8 mouse cellular contexts compared by ENCODE assay signal in genomic region chr17:35066084-35066483, GRCm38 (mm10). TPM values are rescaled to one million over a fixed set of nuclear protein-coding genes. Genes with fewer than 3 reads are reported as not detected.
DNase-seq lines count a peak whose midpoint lies in the region; ATAC-seq and TF ChIP-seq lines count a peak whose summit lies in the region.

Gene Mpig6b (minus strand): TSS chr17:35066184.

- H3K4me2 ChIP-seq in heart, embryonic 13.5 days: peak within 1 kb of the TSS; percentile 77
- peak within 1 kb of the TSS; percentile 54 for H3K4me2 ChIP-seq in hindbrain, embryonic 11.5 days (replicated peaks; ENCODE audit: low read depth, low read length)

- peak within 1 kb of the TSS; percentile 47 for H3K4me3 ChIP-seq in heart, embryonic 13.5 days
- H3K4me3 ChIP-seq in ES-E14 (ENCODE audit: insufficient read depth in 1 of 2, low read depth in 1 of 2, low read length in 2 of 2, poor library complexity in 1 of 2, severe bottlenecking in 1 of 2) (peak within 1 kb of the TSS; percentile 63 to 64), macrophage (ENCODE audit: inconsistent target) (peak within 1 kb of the TSS; percentile 10; the same call in 1 of the 2 replicates)
- H3K4me3 ChIP-seq in hindbrain, embryonic 11.5 days (ENCODE audit: low read depth, low read length): peak within 1 kb of the TSS; percentile 29

- no peaks in the 10 kb centered on the region for H3K9me3 ChIP-seq in heart, embryonic 13.5 days
- H3K9me3 ChIP-seq in ES-E14 (ENCODE audit: control insufficient read depth, insufficient read depth, low read depth, low read length): no peaks in the 10 kb centered on the region
- H3K9me3 ChIP-seq in hindbrain, embryonic 11.5 days (ENCODE audit: control insufficient read depth, low read length): no peaks in the 10 kb centered on the region

- in situ Hi-C loops in ES-E14 (cut with MboI; ENCODE audit: low sequenced_read_pairs in 2 of 2, unreplicated experiment in 2 of 2): no loop called here

- no peak for ATAC-seq in heart, embryonic 13.5 days (ENCODE audit: extremely low read depth, insufficient number of reproducible peaks, low FRiP score, low TSS enrichment)
- no peak for ATAC-seq in hindbrain, embryonic 11.5 days (ENCODE audit: low FRiP score)

- H3K9ac ChIP-seq in heart, embryonic 13.5 days: peak within 1 kb of the TSS; percentile 71
- peak within 1 kb of the TSS; percentile 67 for H3K9ac ChIP-seq in ES-E14 (ENCODE audit: insufficient read depth, low read depth, low read length, poor library complexity, severe bottlenecking)
- peak within 1 kb of the TSS; percentile 24 for H3K9ac ChIP-seq in hindbrain, embryonic 11.5 days (ENCODE audit: low read depth, low read length)

- no peak for DNase-seq in heart, adult 9 months (ENCODE audit: low spot score in 2 of 2)
- DNase-seq in ES-E14 (ENCODE audit: low read depth, low spot score): no peak
- DNase-seq in hindbrain, embryonic 11.5 days (ENCODE audit: low spot score): no peak
- no peak for DNase-seq in urinary bladder, postnatal 10 days (ENCODE audit: low spot score)
- DNase-seq in layer of hippocampus, postnatal 36 days: no peak
- DNase-seq in cerebellum, adult 18-20 months: no peak

- peaks cover 35% of the 10 kb centered on the region for H3K4me1 ChIP-seq in heart, embryonic 13.5 days
- H3K4me1 ChIP-seq in ES-E14 (ENCODE audit: control insufficient read depth in 2 of 2, insufficient read depth in 2 of 2, low read length in 2 of 2, poor library complexity in 1 of 2): peaks cover 6 to 30% of the 10 kb centered on the region in 2 experiments
- peaks cover 3% of the 10 kb centered on the region; the same call in 1 of the 2 replicates for H3K4me1 ChIP-seq in hindbrain, embryonic 11.5 days (replicated peaks; ENCODE audit: control insufficient read depth, insufficient read depth, low read length)

- peaks cover 67% of the 10 kb centered on the region for H3K27me3 ChIP-seq in heart, embryonic 13.5 days (replicated peaks)
- H3K27me3 ChIP-seq in hindbrain, embryonic 11.5 days (ENCODE audit: control insufficient read depth, insufficient read depth, low read length): peaks cover 13% of the 10 kb centered on the region

- peaks cover 23% of the 10 kb centered on the region for H3K36me3 ChIP-seq in heart, embryonic 13.5 days
- H3K36me3 ChIP-seq in ES-E14 (ENCODE audit: control insufficient read depth, insufficient read depth, low read length, poor library complexity, severe bottlenecking) (peaks cover 4% of the 10 kb centered on the region; the same call in 1 of the 2 replicates), macrophage (ENCODE audit: inconsistent target) (no peaks in the 10 kb centered on the region)
- peaks cover 6% of the 10 kb centered on the region; the same call in 1 of the 2 replicates for H3K36me3 ChIP-seq in hindbrain, embryonic 11.5 days (ENCODE audit: control insufficient read depth, insufficient read depth, low read length)

- 38% methylated on average over 10 of the region's 10 CpGs for WGBS in heart, embryonic 13.5 days
- WGBS in hindbrain, embryonic 11.5 days: 44% methylated on average over 10 of the region's 10 CpGs
- 82% methylated on average over 8 of the region's 10 CpGs for WGBS in macrophage (ENCODE audit: missing documents)

- H3K79me2 ChIP-seq in macrophage (ENCODE audit: inconsistent target): no peaks in the 10 kb centered on the region

- no peak within 1 kb of the TSS for H3K27ac ChIP-seq in heart, embryonic 13.5 days (replicated peaks)
- H3K27ac ChIP-seq in ES-E14 (ENCODE audit: insufficient read depth, low read depth, low read length, poor library complexity, severe bottlenecking) (peak within 1 kb of the TSS; percentile 85), macrophage (no peak within 1 kb of the TSS)
- no peak within 1 kb of the TSS for H3K27ac ChIP-seq in hindbrain, embryonic 11.5 days (ENCODE audit: low read depth, low read length)

TF ChIP-seq in ES-E14, 5 proteins besides CTCF, POLR2A, EP300 and RAD21:
- no peak for TF ChIP-seq MAFK (IDR thresholded peaks at IDR 0.05; ENCODE audit: insufficient read depth, low read depth, low read length)
- TF ChIP-seq CHD2 (IDR thresholded peaks at IDR 0.05; ENCODE audit: low read depth, low read length): no peak
- no peak for TF ChIP-seq ZNF384 (IDR thresholded peaks at IDR 0.05; ENCODE audit: low read depth, low read length)
- no peak for TF ChIP-seq ZC3H11A (IDR thresholded peaks at IDR 0.05; ENCODE audit: borderline replicate concordance, low read depth, low read length)
- TF ChIP-seq HCFC1 (IDR thresholded peaks at IDR 0.05; ENCODE audit: borderline replicate concordance, insufficient read depth, low read length): no peak

RNA-seq across cellular contexts. Expression of gene Mpig6b, which starts in this region (rescaled TPM):
- 0.92 and 1.4 TPM in 2 replicates for polyA plus RNA-seq in heart, embryonic 13.5 days (2015; fragmentation: Nextera tagmentation; extraction: Ambion mirVana)
- total RNA-seq in ES-E14 (2012; rRNA removed): 0.26 TPM in 1 of 2 replicates, not detected in the other
- polyA plus RNA-seq in hindbrain, embryonic 11.5 days (2014; fragmentation: Nextera tagmentation; extraction: Ambion mirVana): 0.66 and 1.1 TPM in 2 replicates
- not detected for total RNA-seq in macrophage (2018; cell fraction: chromatin; rRNA removed)
- total RNA-seq in macrophage (2018; cell fraction: cytosol; rRNA removed): under 1 TPM in 2 of 26 experiments, not detected in 24; 0.09 to 0.14 TPM
- under 1 TPM in 1 of 26 experiments, not detected in 25; 0.56 TPM for total RNA-seq in macrophage (2018; cell fraction: nucleus; rRNA removed)
- 0.17 TPM in 1 of 3 replicates, not detected in the others for polyA plus RNA-seq in macrophage (2018)
- not detected for total RNA-seq in layer of hippocampus, postnatal 36 days (2021)

Comparison
In these comparisons a context has a peak if more than half of its experiments do, and no peak if none do; other contexts are left out.
1. H3K4me3 ChIP-seq: peak in every context shown above with its lines; median percentile 64 in ES-E14; 47 in heart, embryonic 13.5 days; 29 in hindbrain, embryonic 11.5 days; 10 in macrophage.